Mouse (Mus musculus) heart, adult 8-10 months (tissue): ENCODE measurements around the gene Bloc1s6. TPM values are rescaled to one million over a fixed set of nuclear protein-coding genes. Genes with fewer than 3 reads are reported as not detected.

Experiments used
- DNase-seq: peaks from one replicate; pipeline ENCODE4 v3.0.0; 2022; ENCODE audit warnings: low spot score
- total RNA-seq, 4 experiments: library from RNA; stranded (reverse); gene quantifications; 2 replicates each; pipeline ENCODE4 v1.2.4; 2022

The Bloc1s6 gene
- 10 to 100 TPM; 25.1 to 33.1 (median 29.1) TPM for total RNA-seq

- DNase-seq: peak; percentile 85
These were observed at the start of gene Bloc1s6 for GRCm38 (mm10) chr2:122737894-122738830. Gene Bloc1s6 (plus strand): TSS chr2:122738503.

DNA sequence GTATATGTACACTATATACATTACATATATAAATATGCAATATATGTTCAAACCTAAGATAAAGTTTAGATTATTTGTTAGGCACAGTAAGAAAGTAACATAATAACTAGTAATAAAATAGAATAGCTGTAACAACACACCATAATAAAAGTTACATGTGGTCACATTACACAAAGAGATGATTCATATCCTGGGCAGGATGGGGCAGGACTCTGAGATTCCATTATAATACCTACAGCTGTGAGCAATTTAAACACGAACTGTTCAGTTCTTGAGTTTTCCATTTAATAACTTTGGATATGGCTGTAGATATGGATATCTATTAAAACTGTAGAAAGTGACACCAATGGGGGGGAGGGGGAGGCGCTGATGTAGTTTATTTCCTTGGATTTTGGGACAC is 40.8 kb upstream of the Bloc1s6 start:
- DNase-seq: no peak

GRCm38 (mm10) chr2:122701012-122701411 is 37.3 kb upstream of the Bloc1s6 start:
- no peak for DNase-seq

DNA sequence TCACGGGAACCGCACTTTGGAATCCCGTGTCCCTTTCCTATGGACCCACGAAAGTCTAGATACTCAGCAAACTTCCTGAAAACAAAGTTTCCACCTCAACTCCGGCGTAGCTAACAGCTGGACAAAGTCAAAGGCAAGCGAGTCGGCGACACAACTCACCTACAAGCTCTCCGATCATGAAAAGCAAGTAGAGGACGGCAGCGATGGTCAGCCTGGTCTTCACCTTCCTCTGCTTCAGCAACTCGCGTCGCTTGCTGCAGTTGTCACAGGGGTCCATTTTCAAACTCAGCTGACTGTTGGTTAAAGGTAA is 36.5 kb upstream of the Bloc1s6 start:
- DNase-seq: no peak

DNA sequence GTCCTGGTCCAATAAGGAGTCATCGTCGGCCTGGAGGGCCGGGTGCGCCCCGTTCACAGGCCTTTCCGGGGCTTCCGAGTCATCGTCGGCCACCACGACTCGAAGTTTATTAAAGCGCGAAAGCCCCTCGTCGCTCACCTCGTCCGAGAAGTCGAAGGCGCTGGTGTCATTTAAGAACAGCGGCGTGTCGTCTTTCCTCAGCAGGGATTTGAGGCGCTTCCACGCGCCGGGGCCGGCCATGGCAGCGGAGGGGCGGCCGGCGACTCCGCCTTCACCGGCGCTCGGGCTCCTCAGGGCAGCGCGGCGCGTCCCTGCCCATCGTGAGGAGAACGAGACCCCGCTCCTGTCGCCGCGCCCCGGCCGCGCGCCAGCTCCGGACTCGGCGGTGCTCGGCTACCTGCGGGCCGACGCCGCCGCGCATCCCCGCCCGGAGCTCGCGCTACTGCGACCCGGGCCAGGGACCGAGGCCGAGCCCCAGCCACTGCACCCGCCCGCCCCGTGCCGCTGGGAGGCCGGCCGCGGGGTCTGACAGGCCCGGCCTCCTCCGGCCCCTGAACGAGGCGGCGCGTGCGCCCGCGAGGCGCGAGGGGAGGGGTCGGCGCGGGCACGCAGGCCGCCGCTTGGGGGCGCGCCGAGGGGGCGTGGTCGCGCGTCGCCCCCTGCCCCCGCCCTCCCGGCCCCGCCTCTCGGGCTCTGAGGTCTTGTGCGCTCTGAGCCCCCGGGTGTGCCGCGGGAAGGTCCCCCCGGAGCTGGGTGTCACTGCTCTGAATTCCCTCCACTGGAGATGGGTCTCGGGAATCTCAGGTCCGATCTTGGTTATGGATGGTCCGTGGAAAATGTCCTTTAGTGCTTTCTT is 35.9 kb upstream of the Bloc1s6 start, which contains the start of gene Slc30a4:
Gene Slc30a4, minus strand, starts transcription at position 483 of the 856 bp plus-strand sequence.
- peak; percentile 48 for DNase-seq

DNA sequence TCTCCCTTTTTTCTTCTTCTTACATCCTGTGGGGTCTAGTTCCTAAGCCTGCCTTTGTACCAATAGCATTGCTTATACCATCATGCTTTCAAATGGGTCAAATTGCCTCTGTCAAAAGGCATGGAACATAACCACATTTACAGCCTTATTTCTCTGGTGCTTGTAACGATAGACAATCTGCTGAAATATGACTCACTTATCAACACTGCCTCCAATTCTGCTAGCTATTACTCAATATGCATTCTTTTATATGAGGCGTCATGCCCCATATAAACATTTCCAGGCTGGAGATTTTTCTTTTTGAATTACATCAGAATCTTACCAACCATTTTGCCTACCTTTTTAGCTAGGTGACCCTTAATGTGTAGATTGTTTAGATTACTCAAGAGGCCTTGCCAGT is 33.7 kb upstream of the Bloc1s6 start:
- DNase-seq: no peak

- no peak for DNase-seq
These were observed 30.2 kb upstream of the Bloc1s6 start for GRCm38 (mm10) chr2:122708080-122708479.

GRCm38 (mm10) chr2:122709156-122709555 is 29.1 kb upstream of the Bloc1s6 start:
- no peak for DNase-seq

DNA sequence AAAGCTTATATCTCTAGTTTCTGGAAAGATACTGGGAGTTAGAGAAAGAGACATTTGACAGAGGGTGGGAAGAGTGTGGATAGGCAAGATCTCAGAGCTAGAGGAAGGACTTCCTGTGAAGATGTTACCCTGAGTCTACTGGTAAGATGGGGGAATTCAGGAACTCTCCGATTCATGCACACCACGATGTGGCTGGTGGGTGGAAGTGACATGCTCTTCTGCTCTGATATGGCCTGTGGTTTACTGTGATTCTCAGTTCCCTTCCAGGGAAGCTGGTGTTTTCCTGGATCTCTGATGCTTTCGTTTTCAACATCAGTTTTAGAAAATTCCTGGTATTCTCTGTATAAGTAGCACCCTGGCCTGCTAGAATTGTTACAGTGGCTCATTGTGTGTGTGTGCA is 26.4 kb upstream of the Bloc1s6 start:
- no peak for DNase-seq

- DNase-seq: no peak
These were observed 25.5 kb upstream of the Bloc1s6 start for GRCm38 (mm10) chr2:122712848-122713247.

DNA sequence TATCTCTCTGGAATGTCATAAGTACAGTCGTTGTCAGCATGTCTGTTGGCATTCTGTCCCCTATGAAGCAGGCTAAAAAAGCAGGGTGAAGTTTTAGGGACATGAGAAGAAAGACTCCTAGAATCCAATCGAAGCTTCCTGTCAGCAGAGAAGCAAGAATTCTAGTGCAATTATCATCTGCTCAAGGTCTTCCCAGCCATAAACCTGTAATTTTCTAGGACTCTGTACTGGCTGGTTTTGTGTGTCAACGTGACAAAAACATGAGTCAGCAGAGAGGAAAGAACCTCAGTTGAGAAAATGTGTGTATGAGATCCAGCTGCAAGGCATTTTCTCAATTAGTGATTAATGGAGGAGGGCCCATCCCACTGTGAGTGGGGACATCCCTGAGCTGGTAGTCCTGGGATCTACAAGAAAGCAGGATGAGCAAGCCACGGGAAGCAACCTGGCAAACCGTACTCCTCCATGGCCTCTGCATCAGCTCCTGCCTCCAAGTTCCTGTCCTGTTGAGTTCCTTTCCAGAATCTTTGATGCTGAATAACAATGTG is 23.1 kb upstream of the Bloc1s6 start:
- no peak for DNase-seq

DNA sequence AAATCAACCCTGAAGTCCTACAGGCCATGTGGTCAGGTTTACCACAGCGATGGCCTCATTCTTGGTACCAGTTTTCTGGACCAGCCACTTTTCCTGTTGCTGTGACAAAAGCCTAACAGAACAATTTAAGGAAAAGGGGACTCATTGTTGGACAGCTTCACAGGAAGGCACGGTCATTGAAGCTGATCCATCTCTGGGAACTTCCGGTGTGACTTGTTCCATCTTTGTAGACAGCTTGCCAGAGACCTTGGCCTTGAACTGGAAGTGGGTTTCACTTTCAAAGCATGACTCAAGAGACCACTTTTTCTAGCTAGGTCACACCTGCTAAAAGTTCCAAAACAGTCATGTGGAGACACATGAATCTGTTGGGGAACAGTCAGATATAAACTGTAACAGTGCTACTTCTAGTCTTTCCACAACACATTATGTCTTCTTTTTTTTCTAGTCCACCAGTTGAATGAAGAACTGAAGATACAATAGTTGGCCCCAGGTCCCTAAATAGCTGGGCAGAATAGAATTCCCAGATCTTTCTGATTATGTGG is 21.9 kb upstream of the Bloc1s6 start:
- DNase-seq: no peak

- DNase-seq: no peak
These were observed 19.1 kb upstream of the Bloc1s6 start for GRCm38 (mm10) chr2:122719232-122719631.

- DNase-seq: no peak
These were observed 17.7 kb upstream of the Bloc1s6 start for GRCm38 (mm10) chr2:122720564-122720963.

GRCm38 (mm10) chr2:122725604-122726003 is 12.7 kb upstream of the Bloc1s6 start:
- DNase-seq: no peak

- no peak for DNase-seq
These were observed 6.8 kb upstream of the Bloc1s6 start for GRCm38 (mm10) chr2:122731456-122731855.

- no peak for DNase-seq
These were observed 720 bp downstream of the Bloc1s6 start for GRCm38 (mm10) chr2:122739023-122739422.

DNA sequence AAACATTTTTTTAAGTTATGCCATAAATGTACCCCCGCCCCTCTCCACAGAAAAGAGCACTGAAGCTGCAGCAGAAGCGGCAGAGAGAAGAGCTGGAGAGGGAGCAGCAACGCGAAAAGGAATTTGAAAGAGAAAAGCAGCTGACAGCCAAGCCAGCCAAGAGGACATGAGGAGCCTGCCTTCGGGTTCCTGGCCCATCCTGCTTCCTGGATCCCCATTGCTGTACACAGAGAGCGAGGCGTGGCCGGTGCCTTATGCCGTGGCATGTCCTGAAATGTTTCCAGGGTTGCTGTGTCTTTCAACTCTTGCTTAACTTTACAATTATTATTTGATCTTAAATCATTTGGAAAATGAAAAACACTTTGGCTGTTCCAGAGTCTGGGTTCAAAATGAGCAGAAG is 8.2 kb downstream of the Bloc1s6 start:
- DNase-seq: peak; percentile 33

DNA sequence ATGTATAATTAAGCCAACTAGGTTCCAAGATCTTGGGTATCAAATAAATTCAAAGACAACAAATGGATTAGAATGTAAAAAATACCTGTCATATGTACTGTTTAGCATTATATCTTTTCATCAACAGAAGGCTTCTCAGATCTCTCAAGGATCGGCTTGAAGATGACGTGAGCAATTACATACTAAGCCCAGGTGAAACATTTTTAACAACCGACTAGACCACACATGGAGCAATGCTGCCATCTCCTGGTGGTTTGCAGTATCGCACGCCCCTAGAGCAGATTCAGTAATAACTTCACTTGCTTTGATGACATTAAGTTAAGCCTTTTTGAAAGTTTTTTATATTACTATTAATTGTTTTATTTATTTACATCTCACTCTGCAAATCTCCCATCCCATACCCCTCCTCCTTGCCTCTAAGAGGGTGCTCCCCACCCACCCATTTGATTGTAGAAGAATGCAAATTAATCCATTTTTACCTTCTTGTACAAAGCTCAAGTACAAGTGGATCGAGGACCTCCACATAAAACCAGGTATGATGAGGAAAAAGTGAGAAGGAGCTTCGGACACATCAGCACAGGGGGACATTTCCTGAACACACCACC is 15.5 kb downstream of the Bloc1s6 start:
- peak; percentile 35 for DNase-seq

DNA sequence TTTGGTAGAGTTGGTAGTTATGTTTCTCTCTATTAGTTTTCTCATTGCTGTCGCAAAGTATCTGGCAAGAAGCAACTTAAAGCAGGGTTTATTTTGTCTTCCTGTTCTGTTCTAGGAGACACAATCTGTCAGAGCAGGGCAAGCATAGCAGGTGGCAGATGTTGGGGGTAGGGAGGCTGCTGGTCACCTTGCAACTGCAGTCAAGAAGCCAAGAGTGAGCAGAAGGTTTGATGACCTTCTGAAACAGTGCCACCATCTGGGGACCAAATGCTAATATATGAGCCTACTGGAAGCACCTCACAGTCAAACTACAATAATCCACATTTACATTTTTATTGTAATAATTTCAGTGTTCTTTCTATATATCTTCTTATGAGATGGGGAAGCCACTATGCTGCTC is 21.5 kb downstream of the Bloc1s6 start:
- no peak for DNase-seq

GRCm38 (mm10) chr2:122762991-122763390 is 24.7 kb downstream of the Bloc1s6 start:
- DNase-seq: peak; percentile 30

GRCm38 (mm10) chr2:122764526-122764925 is 26.2 kb downstream of the Bloc1s6 start:
- DNase-seq: no peak
